Mouse (Mus musculus) liver, postnatal 0 days (tissue): Measurements from ENCODE around the gene Mog. TPM values are rescaled to one million over a fixed set of nuclear protein-coding genes. Genes with fewer than 3 reads are reported as not detected.

Experiments used
- ATAC-seq: fragments of 200-750 bp; cut with Nextera tagmentation; 2 replicates; pipeline ENCODE4 v1.8.0; 2017; ENCODE audit warnings: mild to moderate bottlenecking, moderate library complexity
- DNase-seq: peaks from one replicate; pipeline ENCODE4 v3.0.0-alpha.2; 2016
- H3K27ac ChIP-seq: fragments of 300-500 bp; sonication (generic); 2 replicates; pipeline ENCODE4 v1.5.1; 2014; ENCODE audit warnings: antibody characterized with exemption, moderate library complexity, mild to moderate bottlenecking, low read depth
- H3K27me3 ChIP-seq: fragments of 300-500 bp; sonication (generic); 2 replicates; pipeline ENCODE4 v1.6.1; 2014; ENCODE audit warnings: low read length, control low read depth, mixed read lengths; ENCODE audit not compliant: insufficient read depth
- H3K36me3 ChIP-seq: fragments of 300-500 bp; sonication (generic); replicated peaks from 2 replicates; pipeline ENCODE4 v1.6.1; 2014; ENCODE audit warnings: mild to moderate bottlenecking, control low read depth, low read length, moderate library complexity, mixed read lengths; ENCODE audit not compliant: insufficient read depth
- H3K4me1 ChIP-seq: fragments of 300-500 bp; sonication (generic); 2 replicates; pipeline ENCODE4 v1.6.1; 2014; ENCODE audit warnings: antibody characterized with exemption, mild to moderate bottlenecking, control low read depth; ENCODE audit not compliant: insufficient read depth
- H3K4me2 ChIP-seq: fragments of 300-500 bp; sonication (generic); 2 replicates; pipeline ENCODE4 v1.6.1; 2014; ENCODE audit warnings: low read depth, mild to moderate bottlenecking, low read length, moderate library complexity, mixed read lengths
- H3K4me3 ChIP-seq: fragments of 300-500 bp; sonication (generic); 2 replicates; pipeline ENCODE4 v1.5.1; 2014; ENCODE audit warnings: low read depth, low read length
- H3K9ac ChIP-seq: fragments of 300-500 bp; sonication (generic); replicated peaks from 2 replicates; pipeline ENCODE4 v1.6.1; 2014; ENCODE audit warnings: mild to moderate bottlenecking, moderate library complexity
- H3K9me3 ChIP-seq: fragments of 300-500 bp; sonication (generic); 2 replicates; pipeline ENCODE4 v1.6.1; 2016; ENCODE audit warnings: mild to moderate bottlenecking, control low read depth, low read length, mixed read lengths
- CTCF ChIP-seq: sonication (generic); IDR thresholded peaks from 2 replicates; pipeline ENCODE4 v1.5.1; 2016; ENCODE audit warnings: antibody characterized with exemption, low read depth
- EP300 ChIP-seq: IDR thresholded peaks from 2 replicates; pipeline ENCODE4 v1.6.1; 2016; ENCODE audit warnings: antibody characterized with exemption, low read depth, mild to moderate bottlenecking
- WGBS: fragments of 180-500 bp; shearing (Covaris S2); extraction: QIAGEN DNeasy Blood & Tissue Kit; methylation state at CpG from one replicate; pipeline ENCODE4 v1.1.7; 2014; ENCODE audit not compliant: insufficient replicate concordance; 5-methylcytosine and 5-hydroxymethylcytosine counted together
- polyA plus RNA-seq: library from polyadenylated mRNA; unstranded; fragments of >200 nt; fragmentation: Nextera tagmentation; extraction: Ambion mirVana; gene quantifications from 2 replicates; pipeline ENCODE4 v1.2.1, GENCODE M21; 2015

Gene Mog
- polyA plus RNA-seq, 1 experiment from 2014 or later, result not detected

DNA sequence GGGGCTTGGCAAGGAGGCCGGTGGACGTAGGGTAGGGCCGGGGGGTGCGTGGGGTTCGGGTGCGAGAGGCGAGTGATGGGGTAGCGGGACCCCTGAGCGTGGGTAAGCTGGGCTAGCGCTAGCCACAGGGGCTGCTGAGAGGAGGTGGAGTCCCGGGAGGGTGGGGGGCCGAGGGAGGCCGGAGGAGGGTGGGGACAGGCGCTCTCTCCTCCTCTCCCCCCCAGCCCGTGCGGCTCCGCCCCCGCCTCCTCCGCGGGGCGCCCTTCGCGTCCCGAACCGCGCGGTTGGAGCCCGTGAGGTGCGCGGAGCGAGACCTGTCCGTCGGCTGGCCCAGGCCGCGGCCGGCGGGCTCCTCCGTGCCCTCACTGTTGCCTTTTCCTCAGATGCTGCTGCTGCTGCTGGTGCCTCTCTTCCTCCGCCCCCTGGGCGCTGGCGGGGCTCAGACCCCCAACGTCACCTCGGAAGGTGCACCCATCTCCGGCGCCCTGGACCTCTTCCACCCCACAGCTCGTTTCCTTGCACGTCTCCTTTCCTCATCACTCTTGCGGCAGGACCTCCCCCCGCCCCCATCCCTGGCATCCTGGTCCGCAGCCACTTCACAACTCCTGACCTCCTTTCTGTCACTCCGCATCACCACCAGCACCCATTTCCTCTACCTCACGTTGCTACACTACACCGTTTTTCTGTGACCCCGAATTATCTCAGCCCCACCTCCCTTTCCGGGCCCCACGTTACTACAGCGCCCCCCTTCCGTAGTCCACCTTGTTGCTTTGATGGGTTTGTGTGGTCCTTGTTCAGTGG is 23.3 kb upstream of the Mog start:
- TF ChIP-seq CTCF (0 out of 2 replicates have a peak, but pooled peaks have one; percentile 14), EP300 (no peak)
- 2% methylated on average over 40 of the region's 58 CpGs for WGBS
- Histone ChIP-seq H3K4me1 (peaks cover 13% of the 10 kb centered on the region), H3K4me3 (peak overlapping the region; percentile 64), H3K36me3 (no peaks in the 10 kb centered on the region), H3K9me3 (no peaks in the 10 kb centered on the region), H3K9ac (peak overlapping the region; percentile 67), H3K27me3 (peaks cover 60% of the 10 kb centered on the region), H3K4me2 (peak overlapping the region; percentile 90), H3K27ac (no peak overlapping the region)
- peak; percentile 42; the same call in 1 of the 2 replicates for ATAC-seq
- DNase-seq, result peak; percentile 36

DNA sequence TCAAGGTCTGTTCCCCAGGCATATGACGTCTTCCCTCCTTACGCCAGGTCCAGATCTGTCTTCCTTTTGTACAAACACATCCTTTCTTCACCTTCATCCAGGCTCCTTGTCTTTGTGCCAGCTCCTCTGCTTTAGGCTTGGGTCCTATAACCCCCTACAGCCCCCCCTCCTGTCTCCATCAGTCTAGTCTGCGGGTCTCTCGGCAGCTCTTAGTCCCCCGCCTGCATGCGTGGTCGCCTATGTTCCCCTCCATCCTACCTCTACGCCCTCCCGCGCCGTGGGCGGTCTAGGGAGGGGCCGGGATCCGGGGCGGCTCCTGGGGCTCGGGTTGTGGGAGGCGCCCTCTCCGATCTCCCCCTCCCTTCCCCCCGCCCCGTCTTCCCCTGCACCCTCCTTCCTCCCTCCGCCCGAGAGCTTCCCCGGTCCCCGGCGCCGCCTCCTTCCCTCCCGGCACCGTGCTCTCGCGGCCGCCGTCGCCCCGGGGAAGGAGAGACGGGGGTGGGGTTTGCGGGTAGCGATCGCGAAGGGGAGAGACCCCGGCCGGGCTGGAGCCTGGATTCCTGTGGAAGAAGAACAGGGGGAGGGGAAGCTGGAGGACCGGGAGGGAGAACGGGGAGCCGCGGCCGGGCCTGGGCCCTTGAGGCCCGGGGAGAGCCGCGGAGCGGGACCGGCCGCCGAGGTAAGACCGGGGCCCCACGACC is 22.6 kb upstream of the Mog start, which contains the start of gene Gabbr1:
Gene Gabbr1 (plus strand): TSS at position 356 of the 701 bp plus-strand sequence.
- 4% methylated on average over 37 of the region's 55 CpGs for WGBS
- DNase-seq (peak; percentile 68), ATAC-seq (peak; percentile 73)
- H3K27me3 ChIP-seq, result peaks cover 53% of the 10 kb centered on the region
- no peak for TF ChIP-seq CTCF
- TF ChIP-seq EP300, result no peak
- peaks cover 13% of the 10 kb centered on the region for H3K4me1 ChIP-seq
- peak within 1 kb of the TSS; percentile 55; the same call in 1 of the 2 replicates for H3K27ac ChIP-seq
- no peaks in the 10 kb centered on the region for H3K9me3 ChIP-seq
- H3K9ac ChIP-seq, result peak within 1 kb of the TSS; percentile 67
- H3K4me2 ChIP-seq, result peak within 1 kb of the TSS; percentile 90
- peak within 1 kb of the TSS; percentile 64 for H3K4me3 ChIP-seq
- H3K36me3 ChIP-seq, result no peaks in the 10 kb centered on the region

DNA sequence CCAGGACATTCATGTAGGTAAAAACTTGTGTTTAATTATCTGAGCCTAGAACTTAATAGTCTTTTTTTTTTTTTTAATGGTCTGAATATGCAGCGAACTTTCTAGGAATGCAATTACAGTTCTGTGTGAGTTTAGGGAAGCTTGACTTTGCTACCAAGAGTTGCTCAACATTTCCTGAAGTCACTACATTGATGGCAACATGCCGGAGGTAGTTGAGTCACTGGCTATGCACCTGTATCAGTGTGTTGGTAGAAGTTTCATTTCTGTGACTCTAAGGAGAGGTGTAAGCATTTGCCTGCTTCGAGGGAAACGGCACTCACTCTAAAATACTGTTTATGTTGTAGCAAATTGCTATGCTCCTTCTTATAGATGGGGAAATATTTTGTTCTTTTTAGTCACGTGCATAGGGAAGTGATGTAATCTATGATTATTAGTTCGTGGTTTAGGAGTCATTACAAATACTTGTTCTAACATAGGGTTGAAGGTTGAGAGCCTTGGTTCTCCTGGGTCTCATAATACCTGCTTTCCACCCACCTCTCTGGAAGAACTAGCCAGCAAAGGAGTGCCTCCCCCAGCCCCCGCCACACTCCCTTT is 21.6 kb upstream of the Mog start:
- no peaks in the 10 kb centered on the region for H3K36me3 ChIP-seq
- H3K27me3 ChIP-seq, result peaks cover 43% of the 10 kb centered on the region
- no peaks in the 10 kb centered on the region for H3K9me3 ChIP-seq
- DNase-seq (no peak), ATAC-seq (peak; percentile 35)
- peak overlapping the region; percentile 90 for H3K4me2 ChIP-seq
- no peak overlapping the region for H3K9ac ChIP-seq
- H3K4me3 ChIP-seq, result 0 out of 2 replicates have a peak overlapping the region, but pooled peaks have one; percentile 9
- peak overlapping the region; percentile 55; the same call in 1 of the 2 replicates for H3K27ac ChIP-seq
- peaks cover 6% of the 10 kb centered on the region for H3K4me1 ChIP-seq
- 38% methylated on average over 7 of the region's 7 CpGs for WGBS
- no peak for TF ChIP-seq CTCF
- no peak for TF ChIP-seq EP300

DNA sequence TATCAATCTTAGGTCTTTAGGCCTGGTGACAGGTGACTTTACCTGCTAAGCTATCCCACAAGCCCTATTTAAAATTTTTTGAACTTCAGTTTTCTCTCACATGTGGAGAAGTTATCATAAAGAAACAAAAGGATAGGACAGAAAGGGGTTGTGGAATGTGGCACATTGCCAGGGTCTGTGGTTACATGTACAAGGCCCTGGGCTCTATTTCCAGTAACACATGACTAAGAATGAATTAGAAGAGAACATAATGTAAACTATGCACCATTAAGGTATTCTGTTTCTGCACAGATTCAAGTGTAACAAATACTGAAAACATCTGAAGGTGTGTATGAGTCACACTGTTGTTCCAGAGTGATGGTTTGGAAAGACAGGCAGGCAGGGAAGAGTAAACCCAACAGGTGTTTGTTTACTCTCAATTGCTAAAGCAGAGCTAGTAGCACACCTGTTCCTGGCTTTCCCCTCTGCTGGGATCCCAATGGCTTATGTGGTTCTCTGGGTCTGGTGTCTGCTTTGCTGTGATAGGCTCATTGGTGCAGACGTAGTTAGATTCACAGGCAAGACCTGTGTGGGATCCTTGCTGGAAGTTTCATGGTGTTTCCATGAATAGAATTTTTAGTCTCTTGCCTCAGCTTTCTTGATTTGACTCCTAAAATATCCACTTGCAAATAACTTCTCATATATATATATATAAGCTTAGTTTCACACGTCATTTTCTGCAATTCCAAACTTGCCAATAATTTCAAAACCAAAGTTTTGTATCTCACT is 16.1 kb upstream of the Mog start:
- TF ChIP-seq EP300 (no peak), CTCF (no peak)
- Histone ChIP-seq H3K9ac (no peak overlapping the region), H3K4me3 (no peak overlapping the region), H3K27ac (no peak overlapping the region), H3K36me3 (no peaks in the 10 kb centered on the region), H3K4me2 (no peak overlapping the region), H3K27me3 (no peaks in the 10 kb centered on the region), H3K4me1 (no peaks in the 10 kb centered on the region), H3K9me3 (no peaks in the 10 kb centered on the region)
- DNase-seq, result no peak
- ATAC-seq, result no peak
- 54% methylated on average over 2 of the region's 2 CpGs for WGBS

DNA sequence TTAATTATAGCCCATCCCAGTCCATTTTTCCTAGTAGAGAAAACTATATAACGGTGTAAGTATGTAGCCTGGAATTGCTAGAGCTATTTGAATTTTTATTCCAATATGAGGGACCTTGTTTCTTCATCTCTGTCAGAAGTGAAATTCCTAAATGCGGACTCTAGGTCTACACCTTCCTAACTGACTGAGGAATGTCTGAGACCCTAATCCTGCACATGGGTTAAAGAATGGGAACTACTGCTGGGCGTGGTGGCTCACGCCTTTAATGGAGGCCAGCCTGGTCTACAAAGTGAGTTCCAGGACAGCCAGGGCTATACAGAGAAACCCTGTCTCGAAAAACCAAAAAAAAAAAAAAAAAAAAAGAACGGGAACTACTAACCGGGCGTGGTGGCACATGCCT is 6.0 kb upstream of the Mog start:
- no peak for TF ChIP-seq EP300
- TF ChIP-seq CTCF, result no peak
- H3K36me3 ChIP-seq, result no peaks in the 10 kb centered on the region
- H3K9ac ChIP-seq, result no peak overlapping the region
- DNase-seq, result no peak
- H3K4me3 ChIP-seq, result peak overlapping the region; percentile 53
- no peak overlapping the region for H3K27ac ChIP-seq
- peak overlapping the region; percentile 72; the same call in 1 of the 2 replicates for H3K4me2 ChIP-seq
- WGBS, result 70% methylated on average over 7 of the region's 8 CpGs
- ATAC-seq, result no peak
- H3K27me3 ChIP-seq, result no peaks in the 10 kb centered on the region
- no peaks in the 10 kb centered on the region for H3K9me3 ChIP-seq
- H3K4me1 ChIP-seq, result no peaks in the 10 kb centered on the region
